Mouse (Mus musculus) left cerebral cortex, adult 9 months (tissue): ENCODE results near the gene Gm9.
"Not testable (repeated sequence)": the region's sequence is repeated elsewhere in the genome, so short reads cannot be mapped to it uniquely, and the experiment has no call there.

Experiments
- DNase-seq, 2 experiments: peaks; one replicate each; pipeline ENCODE4 v3.0.0; 2022; ENCODE audit warnings: low spot score in 2 of 2

Gm9 gene

DNA sequence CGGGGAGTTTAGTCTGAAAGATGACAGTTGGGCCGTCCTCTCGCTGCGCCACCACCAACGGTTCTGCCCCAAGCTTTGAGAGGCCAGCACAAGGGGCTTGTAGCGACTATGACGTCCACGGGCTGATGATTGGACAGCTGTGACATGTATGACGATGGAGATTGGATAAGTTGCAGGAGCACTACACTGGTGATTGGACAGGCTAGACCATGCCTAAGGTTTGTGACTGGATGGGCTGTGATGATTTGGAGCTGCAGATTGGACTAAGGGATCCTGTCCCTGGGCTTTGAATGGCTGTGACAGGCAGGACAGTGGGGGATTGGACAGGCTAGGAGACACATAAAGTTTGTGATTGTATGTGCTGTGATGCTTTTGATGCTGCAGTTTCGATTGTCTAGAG, at the start of gene Gm9:
TSS of gene Gm9 (minus strand) at position 101 of the 400 bp plus-strand sequence.
- DNase-seq = no peak

DNA sequence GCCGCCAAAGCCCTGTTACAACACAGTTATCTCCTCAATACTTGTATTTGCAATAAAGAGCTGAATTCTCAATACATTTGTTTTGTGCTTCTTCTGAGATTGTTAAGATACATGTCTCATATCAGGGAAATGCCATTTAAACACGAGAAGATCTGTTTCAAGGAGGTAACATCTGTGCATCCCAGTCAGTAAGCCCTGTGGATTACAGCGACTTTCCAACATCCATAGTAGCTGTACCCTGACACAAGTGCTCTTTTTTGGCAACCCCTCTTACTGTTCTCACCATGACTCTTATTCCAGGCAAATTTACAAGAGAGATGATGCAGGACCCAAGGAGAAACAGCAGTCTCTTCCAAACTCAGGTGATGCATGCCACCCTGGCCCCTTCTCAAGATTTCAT, 38.8 kb upstream of the Gm9 start, which contains the start of gene Rhox3a:
TSS of gene Rhox3a (plus strand) at position 301 of the 400 bp plus-strand sequence.
- DNase-seq = not testable (repeated sequence)

DNA sequence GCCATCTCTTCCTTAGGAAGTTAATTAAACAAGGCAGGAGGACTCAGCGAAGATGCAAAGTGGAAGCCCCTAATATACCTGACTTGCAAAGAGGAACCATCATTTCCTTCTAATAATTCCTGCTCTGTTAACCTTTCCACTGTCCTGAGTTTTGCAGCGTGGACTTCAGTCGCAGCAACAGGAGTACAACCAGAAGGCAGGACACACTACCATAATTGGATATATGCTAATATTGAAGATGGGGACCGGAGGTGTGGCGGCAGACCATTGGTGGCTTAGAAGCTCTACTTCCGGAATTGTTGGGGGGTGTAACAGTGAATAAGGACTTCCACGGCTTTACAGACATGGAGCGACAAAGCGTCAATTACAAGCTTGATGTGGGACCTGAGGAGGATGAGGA, 33.8 kb upstream of the Gm9 start, which contains the start of gene Rhox2a:
TSS of gene Rhox2a (plus strand) at position 301 of the 400 bp plus-strand sequence.
- not testable (repeated sequence) for DNase-seq

DNA sequence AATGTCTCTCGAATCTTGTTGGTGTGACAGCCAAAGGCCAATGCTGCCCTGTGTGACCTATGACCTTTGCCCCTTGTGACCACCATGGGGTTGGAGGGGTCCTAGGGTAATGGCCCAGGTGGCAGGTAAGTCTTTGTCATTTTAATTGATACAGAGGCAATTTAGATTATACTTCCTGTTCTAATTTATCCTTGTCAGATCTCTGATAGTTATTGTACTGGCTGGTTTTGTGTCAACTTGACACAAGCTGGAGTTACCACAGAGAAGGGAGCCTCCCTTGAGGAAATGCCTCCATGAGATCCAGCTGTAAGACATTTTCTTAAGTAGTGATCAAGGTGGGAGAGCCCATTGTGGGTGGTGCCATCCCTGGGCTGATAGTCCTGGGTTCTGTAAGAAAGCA, 11.3 kb upstream of the Gm9 start, which contains the start of gene Rhox1:
TSS of gene Rhox1 (minus strand) at position 101 of the 400 bp plus-strand sequence.
- DNase-seq = not testable (repeated sequence)

DNA sequence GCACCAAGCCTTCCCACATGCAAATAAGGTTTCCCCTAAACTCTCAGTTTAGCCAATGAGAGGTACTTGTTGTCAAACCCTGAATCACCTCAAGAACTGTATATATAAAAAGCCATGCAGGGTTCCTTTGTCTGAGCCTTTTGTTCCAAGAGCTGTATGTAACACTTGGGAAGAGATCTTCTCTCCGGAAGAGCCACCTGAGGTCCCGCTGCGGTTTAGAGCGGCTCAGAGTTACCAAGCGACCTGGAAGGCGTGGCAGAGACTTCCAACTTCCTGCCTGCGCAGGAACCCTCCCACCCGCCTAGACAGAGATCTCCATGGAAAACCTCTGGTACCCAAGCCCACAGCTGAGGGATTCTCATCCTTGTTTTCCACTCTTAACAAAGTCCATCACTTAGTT, 12.2 kb downstream of the Gm9 start:
- no peak for DNase-seq

DNA sequence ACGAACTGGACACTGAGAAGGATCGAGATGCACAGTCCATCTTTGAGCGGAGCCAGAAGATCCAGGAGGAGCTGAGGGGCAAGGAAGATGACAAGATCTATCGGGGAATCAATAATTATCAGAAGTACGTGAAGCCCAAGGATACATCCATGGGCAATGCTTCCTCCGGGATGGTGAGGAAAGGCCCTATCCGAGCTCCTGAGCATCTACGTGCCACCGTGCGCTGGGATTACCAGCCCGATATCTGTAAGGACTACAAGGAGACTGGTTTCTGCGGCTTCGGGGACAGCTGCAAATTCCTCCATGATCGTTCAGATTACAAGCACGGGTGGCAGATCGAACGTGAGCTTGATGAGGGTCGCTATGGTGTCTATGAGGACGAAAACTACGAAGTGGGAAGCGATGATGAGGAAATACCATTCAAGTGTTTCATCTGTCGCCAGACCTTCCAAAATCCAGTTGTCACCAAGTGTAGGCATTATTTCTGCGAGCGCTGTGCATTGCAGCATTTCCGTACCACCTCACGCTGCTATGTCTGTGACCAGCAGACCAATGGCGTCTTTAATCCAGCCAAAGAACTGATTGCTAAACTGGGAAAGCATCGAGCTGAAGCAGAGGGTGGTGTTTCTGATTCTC, 19.0 kb downstream of the Gm9 start:
- DNase-seq = peak in 1 of 2 experiments; percentile 22

DNA sequence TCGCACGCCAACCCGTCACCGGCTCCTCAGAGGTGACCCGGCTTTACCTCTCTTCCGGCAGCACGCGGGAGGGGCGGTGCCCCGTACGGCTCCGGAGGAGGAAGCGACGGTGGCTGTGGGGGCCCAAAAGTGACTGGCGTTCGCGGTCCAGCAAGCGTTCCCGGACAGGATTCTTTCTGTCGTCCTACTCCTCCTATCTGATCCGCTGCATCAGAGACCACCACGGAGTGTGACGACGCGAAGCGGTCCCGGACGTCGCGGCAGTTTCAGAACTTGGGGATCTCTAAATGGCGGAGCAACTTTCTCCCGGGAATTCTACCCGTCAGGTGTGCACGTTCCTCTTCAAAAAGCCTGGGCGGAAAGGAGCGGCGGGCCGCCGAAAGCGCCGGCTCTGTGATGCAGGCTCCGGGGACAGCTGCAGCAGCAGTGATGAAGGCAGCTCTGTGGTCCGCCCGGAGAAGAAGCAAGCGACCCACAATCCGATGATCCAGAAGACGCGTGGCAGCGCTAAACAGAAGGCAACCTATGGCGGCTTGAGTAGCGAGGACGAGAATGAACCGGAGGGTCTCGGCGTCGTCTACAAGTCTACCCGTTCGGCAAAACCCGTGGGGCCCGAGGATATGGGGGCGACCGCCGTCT, 19.6 kb downstream of the Gm9 start, which contains the start of the genes Ndufa1 and Rnf113a1:
TSS of gene Ndufa1 (minus strand) at position 59 of the 639 bp plus-strand sequence.
TSS of gene Rnf113a1 (plus strand) at position 141 of the 639 bp plus-strand sequence.
- DNase-seq = peak; percentile 32 to 78

DNA sequence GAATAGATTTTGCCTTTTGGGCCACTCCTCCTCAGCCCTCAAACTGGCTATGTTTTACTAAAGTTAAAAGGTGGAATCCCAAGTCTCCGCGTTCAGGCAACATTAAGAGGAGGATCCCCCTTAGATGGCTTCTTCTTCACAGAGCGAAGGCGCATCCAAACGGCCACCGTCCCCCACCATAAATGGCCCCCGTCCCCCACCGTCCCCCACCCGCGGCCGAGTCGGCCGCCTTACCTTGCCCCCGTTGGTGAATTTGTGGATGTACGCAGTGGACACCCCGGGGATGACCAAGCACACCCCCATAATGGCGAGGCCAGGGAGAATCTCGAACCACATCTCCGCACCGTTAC, 20.1 kb downstream of the Gm9 start:
- no peak for DNase-seq

DNA sequence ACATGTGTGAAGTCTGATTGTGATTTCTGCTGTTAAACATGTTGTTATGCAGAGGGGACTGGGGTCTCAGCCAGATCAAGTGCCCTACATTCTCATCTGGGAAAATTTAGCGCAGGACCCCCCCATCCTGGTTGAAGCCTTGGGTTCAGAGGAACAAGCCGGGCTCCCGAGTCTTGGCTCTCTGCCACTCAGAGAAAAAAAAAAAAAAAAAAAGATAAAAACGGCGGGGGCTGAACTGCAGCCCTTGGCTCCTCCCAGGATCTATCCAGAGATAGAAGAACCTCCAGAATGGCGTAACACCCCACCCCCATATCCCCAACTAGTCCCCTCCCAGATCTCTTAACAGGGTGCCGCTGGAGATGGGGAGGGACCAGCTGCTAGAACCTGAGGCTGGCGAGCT, 26.4 kb downstream of the Gm9 start:
- not testable (repeated sequence) for DNase-seq

DNA sequence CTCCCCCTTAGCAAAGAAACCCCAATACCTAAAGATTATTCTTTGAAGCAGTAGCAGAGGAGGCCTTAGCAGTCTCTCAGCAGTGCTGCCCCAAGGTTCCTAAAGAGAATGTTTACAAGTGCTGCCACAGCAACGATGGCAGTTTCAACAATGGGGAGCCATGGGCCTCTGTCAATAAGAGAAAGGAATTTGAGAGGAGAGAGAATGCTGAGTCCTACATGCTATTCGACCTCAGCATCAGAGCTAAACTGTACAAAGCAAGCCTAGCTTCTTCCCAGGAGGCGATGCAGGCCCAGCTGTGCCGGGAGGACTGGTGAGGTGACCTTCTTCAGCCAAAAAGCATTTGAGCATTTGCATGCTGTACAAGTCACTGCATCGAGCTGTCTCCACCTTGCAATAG, 42.1 kb downstream of the Gm9 start, which contains the start of gene Akap14:
TSS of gene Akap14 (minus strand) at position 101 of the 400 bp plus-strand sequence.
- no peak for DNase-seq

DNA sequence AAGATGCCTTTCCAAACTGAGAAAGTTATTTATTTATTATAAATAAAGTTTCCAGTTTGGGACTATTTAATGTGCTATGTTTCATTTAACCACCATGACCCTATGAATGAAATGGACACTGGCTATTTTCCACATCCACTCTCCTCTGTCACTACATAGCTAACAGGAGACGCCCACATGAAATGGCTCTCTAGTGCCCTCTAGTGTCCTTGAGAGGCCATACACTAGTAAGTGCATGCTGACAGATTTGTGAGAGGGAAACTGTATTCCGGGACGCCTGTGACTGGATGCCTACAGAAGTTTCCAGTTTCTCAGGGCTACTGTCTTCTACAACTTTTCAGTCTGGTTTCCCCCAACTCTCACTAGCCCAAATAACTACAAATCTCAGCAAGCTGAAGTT, 43.8 kb downstream of the Gm9 start:
- peak in 1 of 2 experiments; percentile 20 for DNase-seq

DNA sequence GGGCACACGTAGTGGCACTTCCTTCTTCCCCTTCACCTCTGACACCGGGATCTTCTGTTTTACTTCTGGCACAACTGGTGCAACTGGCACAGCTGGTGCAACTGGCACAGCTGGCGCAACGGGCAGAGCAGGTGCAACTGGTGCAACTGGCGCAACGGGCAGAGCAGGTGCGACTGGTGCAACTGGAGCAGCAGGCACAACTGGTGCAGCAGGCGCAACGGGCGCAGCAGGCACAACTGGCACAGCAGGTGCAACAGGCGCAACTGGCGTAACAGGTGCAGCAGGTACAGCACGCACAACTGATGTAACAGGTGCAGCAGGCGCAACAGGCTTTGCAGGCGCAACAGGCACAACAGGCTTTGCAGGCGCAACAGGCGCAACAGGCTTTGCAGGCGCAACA, 47.7 kb downstream of the Gm9 start:
- DNase-seq = no peak

DNA sequence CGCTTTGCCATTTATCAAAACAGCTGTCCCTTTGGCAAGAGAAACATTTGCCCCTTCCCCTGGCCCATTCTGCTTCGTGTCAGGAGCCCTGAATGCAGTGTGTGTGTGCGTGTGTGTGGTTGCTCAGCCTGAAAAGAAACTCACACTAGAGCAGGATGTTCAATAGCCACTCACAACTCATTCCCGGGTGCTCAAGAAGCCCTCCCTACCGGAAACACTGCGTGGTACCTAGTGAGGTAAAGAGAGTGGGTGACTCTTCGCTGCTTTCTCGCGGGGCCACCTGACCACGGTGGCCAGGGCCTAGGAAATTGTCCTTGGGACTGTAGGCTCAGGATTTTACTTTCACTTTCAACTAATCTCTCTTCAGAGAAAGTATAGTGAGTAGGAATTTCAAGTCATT, 49.7 kb downstream of the Gm9 start:
- no peak for DNase-seq
